Mouse (Mus musculus): Measurements from ENCODE around the gene Zswim1.
A peak's percentile ranks its signal among the peaks of the same experiment; 100 is the strongest.
"Not testable (repeated sequence)": the region's sequence is repeated elsewhere in the genome, so short reads cannot be mapped to it uniquely, and the experiment has no call there.

The Zswim1 gene

DNA sequence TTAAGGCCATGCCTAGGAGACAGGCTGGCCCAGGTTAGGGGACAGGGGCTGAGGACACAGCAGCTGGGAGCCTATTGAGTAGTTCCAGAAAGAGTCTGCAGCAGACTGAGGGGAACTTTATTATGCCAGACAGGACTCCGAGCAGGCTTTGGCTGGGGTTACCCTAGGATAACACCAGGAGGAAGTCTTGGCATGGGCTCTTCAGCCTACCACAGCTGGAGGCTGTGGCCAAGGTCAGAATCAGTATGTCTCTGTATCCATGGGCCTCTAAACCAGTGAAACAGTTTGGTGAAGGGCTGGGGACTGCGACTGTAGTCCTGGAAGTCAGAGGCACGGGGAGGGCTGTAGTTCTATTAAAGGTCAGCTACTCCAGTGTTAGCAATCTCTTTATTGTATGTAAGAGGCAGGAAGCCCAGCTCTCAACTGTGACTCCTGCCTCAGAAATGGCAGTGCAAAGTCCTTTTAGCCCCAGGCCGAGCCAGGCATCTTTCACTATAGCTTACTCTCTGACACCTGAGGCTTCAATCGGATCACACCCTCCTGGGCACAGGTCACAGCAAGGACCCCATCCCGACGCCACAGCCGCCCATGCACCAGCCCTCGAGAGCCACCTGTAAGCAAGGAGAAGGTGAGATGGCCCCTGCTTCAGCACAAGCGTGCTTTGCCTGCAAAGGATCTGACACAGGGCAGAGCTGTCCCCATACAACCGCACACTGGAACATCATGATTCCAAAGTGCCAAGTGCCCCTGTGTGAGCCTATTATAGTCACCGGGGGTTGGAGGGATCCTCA, 29.9 kb upstream of the Zswim1 start:
- no peak for DNase-seq (ENCODE audit: low spot score in 2 of 2)

DNA sequence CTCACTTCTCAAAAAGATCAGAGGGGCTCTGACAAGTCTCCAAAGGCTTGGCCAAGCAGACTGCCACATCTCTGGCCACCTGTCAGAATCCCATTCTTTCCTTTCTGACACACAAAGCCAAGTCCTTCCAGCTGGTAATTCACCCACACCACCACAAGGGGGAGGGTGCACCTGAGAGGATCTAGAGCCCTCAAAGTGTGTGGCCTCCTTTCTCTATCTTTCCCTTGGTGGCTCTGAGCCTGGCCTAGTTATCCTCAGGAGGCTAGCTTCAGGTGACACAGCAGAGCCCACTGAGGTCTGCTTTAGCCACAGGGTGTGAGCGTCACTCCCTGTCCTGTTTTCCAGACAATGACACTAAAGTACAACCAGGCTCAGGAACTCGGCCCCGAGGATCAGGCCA, 29.2 kb upstream of the Zswim1 start:
- no peak for DNase-seq (ENCODE audit: low spot score in 2 of 2)

- no peak for DNase-seq (ENCODE audit: low spot score in 2 of 2)
These were observed 28.7 kb upstream of the Zswim1 start for GRCm38 (mm10) chr2:164793772-164794171.

DNA sequence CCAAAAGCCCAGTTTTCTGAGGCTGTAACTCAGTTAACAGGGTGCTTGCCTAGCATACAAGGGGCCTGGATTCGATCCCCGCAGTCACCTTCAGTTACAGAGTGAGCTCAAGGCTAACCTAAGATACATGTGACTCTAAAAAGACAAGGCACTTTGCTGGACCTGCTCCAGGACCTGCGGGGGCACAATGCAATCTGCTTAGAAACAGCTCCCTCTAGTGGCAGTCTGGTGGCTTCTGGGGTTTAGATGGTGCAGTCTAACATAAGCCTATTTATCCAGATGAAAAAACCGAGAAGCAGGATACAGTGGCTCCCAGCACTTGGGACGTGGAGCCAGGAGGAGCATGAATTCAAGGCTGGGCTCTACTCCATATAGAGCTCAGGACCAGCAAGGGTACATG, 28.2 kb upstream of the Zswim1 start:
- DNase-seq (ENCODE audit: low spot score in 2 of 2), result peak; percentile 68 to 74

DNA sequence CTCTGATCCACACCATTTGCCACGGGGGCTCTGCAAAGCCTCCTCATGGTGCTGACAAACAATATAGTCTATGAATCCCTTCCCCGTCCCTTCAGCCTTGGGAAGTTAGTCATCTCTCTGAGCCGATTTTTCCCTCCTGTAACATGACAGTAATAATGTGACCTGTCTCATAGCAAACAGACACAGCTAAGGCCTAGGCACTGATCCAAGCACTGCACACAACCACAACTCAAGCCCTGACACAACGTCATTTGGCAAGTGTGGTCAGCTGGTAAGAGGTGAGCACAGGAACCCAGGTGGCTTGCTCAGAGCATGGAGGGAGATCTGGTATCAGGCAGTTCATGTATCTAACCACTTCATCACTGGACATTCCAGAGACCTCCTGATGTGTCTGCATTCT, 26.6 kb upstream of the Zswim1 start:
- DNase-seq (ENCODE audit: low spot score in 2 of 2), result no peak

DNA sequence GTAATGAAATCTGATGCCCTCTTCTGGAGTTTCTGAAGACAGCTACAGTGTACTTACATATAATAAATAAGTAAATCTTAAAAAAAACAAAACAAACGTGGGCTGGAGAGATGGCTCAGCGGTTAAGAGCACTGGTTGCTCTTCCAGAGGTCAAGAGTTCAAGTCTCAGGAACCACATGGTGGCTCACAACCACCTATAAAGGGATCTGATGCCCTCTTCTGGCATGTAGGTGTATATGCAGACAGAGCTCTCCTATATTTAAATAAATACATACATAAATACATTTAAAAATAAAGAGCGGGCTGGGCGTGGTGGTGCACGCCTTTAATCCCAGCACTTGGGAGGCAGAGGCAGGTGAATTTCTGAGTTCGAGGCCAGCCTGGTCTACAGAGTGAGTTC, 23.9 kb upstream of the Zswim1 start:
- not testable (repeated sequence) for DNase-seq (ENCODE audit: low spot score in 2 of 2)

DNA sequence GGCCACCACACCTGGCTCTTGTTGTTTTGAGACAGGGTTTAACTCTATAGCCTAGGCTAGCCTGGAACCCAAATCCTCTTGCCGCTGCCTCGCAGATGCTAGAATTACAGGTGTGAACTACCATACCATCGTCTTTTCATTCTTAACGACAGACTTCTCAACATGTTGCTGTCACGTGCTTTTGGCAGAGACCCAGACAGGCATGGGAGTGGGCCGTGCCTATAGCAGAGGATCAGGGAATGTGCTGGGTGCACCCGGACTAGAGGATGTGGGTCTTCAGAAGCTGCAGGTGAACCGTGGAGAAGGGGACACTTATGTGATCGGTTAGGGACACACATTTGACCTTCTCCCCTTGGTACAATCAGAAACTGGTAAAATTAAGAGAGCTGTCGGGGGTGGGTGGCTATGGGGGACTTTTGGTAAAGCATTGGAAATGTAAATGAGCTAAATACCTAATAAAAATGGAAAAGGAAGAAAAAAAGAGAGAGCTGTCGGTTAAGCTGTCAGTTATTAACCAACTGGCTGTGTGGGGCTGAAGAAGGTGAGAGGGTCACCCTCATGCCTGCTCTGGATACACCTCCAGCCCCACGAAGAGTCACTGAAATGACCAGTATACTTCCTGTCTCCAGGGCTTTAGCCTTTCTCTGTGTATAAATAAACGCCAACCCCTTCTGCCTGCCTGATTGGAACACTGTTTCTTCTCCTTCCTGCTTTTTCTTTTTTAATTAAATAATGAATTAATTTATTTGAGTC, 22.1 kb upstream of the Zswim1 start:
- no peak for DNase-seq (ENCODE audit: low spot score in 2 of 2)

- no peak for DNase-seq (ENCODE audit: low spot score in 2 of 2)
These were observed 19.1 kb upstream of the Zswim1 start for GRCm38 (mm10) chr2:164803201-164803920.

DNA sequence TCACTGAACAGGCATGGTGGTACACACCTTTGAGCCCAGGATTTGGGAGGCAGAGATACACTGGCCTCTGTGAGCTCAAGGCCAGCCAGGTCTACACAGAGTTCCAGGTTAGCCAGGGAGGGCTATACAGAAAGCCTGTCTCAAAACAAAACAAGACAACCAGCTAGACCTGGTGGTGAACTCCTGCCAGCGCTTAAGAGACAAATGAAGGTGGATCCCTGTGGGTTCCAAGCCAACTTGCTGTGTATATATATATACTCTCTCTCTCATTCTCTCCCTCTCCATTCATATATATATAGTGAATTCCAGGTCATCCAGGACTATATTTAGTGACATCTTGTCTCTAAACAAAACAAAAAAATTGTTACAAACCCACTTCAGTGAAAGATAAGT, 18.6 kb upstream of the Zswim1 start:
- DNase-seq (ENCODE audit: low spot score in 2 of 2), result no peak

DNA sequence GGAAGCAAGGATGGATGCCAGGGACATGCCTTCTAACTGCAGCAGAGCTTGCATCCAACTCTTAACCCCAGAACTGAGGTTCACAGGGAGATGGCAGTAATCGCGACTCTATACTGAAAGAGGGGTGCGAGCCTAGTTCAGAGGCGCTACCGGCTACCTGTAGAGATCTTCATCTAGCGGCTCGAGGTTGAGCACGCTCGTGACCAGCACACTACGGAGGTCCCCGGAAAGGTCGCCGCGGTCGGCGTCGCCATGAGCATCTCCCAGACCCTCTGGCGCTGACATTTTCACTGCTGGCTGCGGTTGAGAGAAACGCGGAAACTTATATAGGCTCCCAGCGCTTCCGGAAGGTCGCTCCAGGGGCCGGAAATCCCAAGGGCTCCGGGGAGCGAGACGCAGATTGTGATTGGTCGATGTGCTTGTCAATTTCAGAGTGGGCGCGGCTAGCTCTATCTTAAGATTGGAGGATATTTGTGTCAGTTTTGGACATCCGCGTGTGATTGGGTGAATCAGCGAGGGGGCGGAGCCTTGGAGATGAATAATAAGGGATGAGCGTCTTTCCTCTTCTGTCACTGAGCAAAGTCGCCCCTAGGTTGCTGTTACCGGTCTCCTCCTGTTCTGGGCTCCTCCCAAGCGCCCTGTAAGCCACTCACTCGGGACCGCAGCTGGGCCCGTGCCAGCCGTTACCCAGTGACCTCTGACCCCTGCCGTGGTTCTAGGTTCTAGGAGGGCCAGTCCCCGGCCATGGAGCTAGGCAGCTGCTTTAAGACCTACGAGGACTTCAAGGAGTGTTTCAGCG, 17.8 kb upstream of the Zswim1 start, which contains the start of the genes Acot8 and Zswim3:
Acot8 (minus strand) TSS at position 350 of the 799 bp plus-strand sequence.
Zswim3 (plus strand) TSS at position 566 of the 799 bp plus-strand sequence.
- peak; percentile 98 to 99 for DNase-seq (ENCODE audit: low spot score in 2 of 2)

DNA sequence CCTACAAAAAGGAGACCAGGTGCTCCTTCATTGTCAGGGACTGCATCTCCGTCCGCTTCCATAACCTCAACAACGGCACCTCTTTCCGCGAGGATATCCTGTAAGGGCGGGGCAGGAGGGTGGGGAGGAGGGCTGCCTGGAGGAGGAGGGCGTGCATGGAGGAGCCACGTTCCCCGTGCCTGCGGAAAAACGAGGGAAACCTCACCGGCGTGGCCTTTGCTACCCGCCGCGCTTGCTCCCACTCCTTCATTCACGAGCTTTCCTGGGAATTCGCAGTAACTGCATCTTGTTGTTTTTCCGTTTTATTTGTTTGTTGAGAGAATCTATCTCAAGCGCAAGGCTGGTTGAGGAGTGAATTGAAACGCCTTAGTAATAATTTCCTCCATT, 17.2 kb upstream of the Zswim1 start:
- no peak for DNase-seq (ENCODE audit: low spot score in 2 of 2)

- no peak for DNase-seq (ENCODE audit: low spot score in 2 of 2)
These were observed 15.9 kb upstream of the Zswim1 start for GRCm38 (mm10) chr2:164806614-164807013.

DNA sequence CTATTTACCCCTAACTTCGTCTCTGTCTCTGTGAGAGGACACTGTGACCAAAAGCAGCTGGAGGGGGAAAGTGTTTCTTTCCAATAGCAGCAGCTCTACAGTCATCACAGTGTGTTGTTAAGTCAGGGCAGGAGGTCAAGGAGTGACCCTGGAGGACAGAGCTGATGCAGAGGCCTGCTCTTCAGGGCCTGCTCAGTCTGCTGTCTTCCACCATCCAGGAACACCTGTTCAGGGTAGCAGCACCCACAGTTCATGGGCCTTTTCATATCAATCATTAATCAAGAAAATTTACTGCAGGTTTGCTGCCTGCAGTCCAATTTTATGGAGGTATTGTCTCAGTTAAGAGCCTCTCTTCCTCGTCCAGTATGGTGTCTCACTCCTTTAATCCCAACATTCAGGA, 8.9 kb upstream of the Zswim1 start:
- no peak for DNase-seq (ENCODE audit: low spot score in 2 of 2)

- DNase-seq (ENCODE audit: low spot score in 2 of 2), result no peak
These were observed 7.1 kb upstream of the Zswim1 start for GRCm38 (mm10) chr2:164815348-164815747.

GRCm38 (mm10) chr2:164815821-164816220, 6.7 kb upstream of the Zswim1 start:
- no peak for DNase-seq (ENCODE audit: low spot score in 2 of 2)

DNA sequence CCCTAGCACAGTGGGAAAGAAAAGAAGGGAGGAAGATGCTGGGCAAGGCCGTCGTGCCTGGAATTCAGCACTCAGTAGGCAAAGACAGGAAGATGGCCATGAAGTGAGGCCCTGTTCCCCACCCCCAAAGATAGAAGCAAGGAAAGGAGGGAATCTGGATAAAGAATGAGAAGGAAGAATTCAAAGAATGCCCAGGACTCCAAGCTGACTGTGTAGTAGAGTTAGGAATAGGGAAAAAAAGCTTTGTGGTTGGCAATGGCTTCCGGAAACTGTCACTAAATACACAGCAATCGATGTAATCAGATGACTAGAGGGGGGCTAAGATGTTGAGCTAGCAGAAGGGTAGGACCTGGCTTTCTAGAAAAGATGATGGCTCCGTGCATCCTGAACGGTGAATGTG, 5.3 kb upstream of the Zswim1 start:
- DNase-seq (ENCODE audit: low spot score in 2 of 2), result no peak

GRCm38 (mm10) chr2:164817703-164818102, 4.8 kb upstream of the Zswim1 start:
- DNase-seq (ENCODE audit: low spot score in 2 of 2), result no peak

- no peak for DNase-seq (ENCODE audit: low spot score in 2 of 2)
These were observed 1.4 kb upstream of the Zswim1 start for GRCm38 (mm10) chr2:164821060-164821459.

- DNase-seq (ENCODE audit: low spot score in 2 of 2), result no peak
These were observed 697 bp downstream of the Zswim1 start for GRCm38 (mm10) chr2:164823181-164823585.

GRCm38 (mm10) chr2:164823969-164824368, 1.5 kb downstream of the Zswim1 start:
- no peak for DNase-seq (ENCODE audit: low spot score in 2 of 2)

- DNase-seq (ENCODE audit: low spot score in 2 of 2), result no peak
These were observed 3.0 kb downstream of the Zswim1 start for GRCm38 (mm10) chr2:164825521-164825920.
